Mouse (Mus musculus) urinary bladder, postnatal 14 days (tissue): Measurements from ENCODE around the gene Rbm20.
"Not testable (repeated sequence)": the region's sequence is repeated elsewhere in the genome, so short reads cannot be mapped to it uniquely, and the experiment has no call there.

Source experiments
- DNase-seq: peaks from one replicate; pipeline ENCODE4 v3.0.0; 2021; ENCODE audit warnings: low spot score

The Rbm20 gene

GRCm38 (mm10) chr19:53904833-53905480, 227.9 kb downstream of the Rbm20 start:
- no peak for DNase-seq

- no peak for DNase-seq
Observed at GRCm38 (mm10) chr19:53906033-53906702, 229.1 kb downstream of the Rbm20 start.

- not testable (repeated sequence) for DNase-seq
Observed at GRCm38 (mm10) chr19:53906703-53907070, 229.6 kb downstream of the Rbm20 start.

GRCm38 (mm10) chr19:53914950-53915349, 237.8 kb downstream of the Rbm20 start:
- no peak for DNase-seq
